Mouse (Mus musculus): Measurements from ENCODE around the gene Fars2. TPM values are rescaled to one million over a fixed set of nuclear protein-coding genes. Genes with fewer than 3 reads are reported as not detected.

The Fars2 gene
- polyA plus RNA-seq, 1 experiment from 2014 or later, result 26.5 TPM

DNA sequence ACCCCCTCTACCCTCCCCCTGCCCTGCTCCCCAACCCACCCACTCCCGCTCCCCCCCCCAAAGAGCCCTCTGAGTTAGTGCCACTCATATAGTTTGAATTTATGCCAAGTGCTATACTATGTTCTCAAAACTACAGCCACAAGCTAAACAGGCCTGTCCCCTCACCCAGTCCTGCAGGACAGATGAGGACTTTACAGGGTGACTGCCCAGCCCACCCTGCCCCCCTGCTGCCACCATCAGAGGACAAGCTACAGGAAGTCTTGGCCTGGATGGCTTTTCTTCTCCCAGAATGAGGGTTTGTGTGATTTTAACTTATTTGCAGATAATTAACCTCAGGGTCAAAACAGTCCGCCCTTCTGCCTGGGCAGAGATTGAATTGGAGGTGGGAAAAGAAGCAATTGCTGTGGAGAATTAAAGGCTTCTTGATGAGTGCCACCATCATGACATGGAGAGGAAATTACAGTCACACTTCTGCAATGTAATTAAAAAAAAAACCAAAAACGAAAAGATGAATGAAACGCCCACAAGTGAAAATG is 383.2 kb downstream of the Fars2 start:
- no peaks in the 10 kb centered on the region for H3K36me3 ChIP-seq (replicated peaks)
- no peaks in the 10 kb centered on the region for H3K27me3 ChIP-seq (ENCODE audit: poor library complexity, severe bottlenecking)
- H3K9me3 ChIP-seq, result no peaks in the 10 kb centered on the region
- 77% methylated on average over 4 of the region's 4 CpGs for WGBS
- no peak overlapping the region for H3K4me3 ChIP-seq
- no peak overlapping the region for H3K27ac ChIP-seq
- no peak for DNase-seq (ENCODE audit: extremely low spot score, low spot score)
- peaks cover 10% of the 10 kb centered on the region for H3K4me1 ChIP-seq

DNA sequence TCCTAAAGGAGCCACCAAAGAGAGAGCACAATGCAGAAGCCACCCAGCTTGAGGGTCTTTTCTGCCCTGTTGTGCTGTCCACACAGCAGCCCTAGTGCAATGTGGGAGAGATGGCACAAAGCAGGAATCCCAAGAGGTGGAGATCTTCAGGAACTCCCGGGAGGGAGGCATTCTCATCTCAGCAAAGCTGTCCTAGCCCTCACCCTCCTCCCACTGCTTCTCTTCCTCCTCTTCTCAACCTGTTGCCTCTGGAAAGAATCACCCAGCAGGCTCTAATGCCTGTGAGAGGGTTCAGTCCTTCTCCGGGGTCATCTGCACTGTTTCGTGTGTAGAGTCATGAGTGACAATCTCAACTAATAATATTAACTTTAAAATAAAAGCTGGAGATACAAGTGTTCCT is 386.3 kb downstream of the Fars2 start:
- Histone ChIP-seq H3K4me1 (peaks cover 10% of the 10 kb centered on the region), H3K27ac (no peak overlapping the region), H3K9me3 (no peaks in the 10 kb centered on the region), H3K27me3 (ENCODE audit: poor library complexity, severe bottlenecking) (no peaks in the 10 kb centered on the region), H3K36me3 (replicated peaks) (no peaks in the 10 kb centered on the region), H3K4me3 (no peak overlapping the region)
- DNase-seq (ENCODE audit: extremely low spot score, low spot score), result no peak
- 87% methylated on average over 3 of the region's 3 CpGs for WGBS

DNA sequence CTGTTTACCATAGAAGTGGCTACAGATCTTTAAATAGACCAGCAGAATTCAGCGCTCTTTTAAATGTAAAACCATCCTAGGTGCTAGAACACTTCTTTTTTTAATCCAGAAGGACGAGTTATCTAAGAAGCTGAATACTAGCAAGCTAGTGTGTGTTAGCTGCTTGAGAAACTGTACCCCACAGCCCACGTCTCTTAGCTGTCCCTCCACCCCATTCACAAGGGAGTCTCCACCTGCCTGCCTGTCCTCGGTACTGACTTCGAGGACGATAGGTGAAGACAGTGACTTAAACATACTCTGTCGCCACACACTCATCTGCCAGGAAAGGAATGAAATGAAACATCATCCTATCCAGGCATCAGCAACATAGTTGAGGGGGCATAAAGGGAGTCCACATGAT is 386.8 kb downstream of the Fars2 start:
- no peak for DNase-seq (ENCODE audit: extremely low spot score, low spot score)
- Histone ChIP-seq H3K4me1 (peaks cover 10% of the 10 kb centered on the region), H3K36me3 (replicated peaks) (no peaks in the 10 kb centered on the region), H3K9me3 (no peaks in the 10 kb centered on the region), H3K4me3 (no peak overlapping the region), H3K27me3 (ENCODE audit: poor library complexity, severe bottlenecking) (no peaks in the 10 kb centered on the region), H3K27ac (no peak overlapping the region)
- WGBS, result 91% methylated on average over 7 of the region's 7 CpGs

GRCm38 (mm10) chr13:36505730-36506129 is 388.5 kb downstream of the Fars2 start:
- Histone ChIP-seq H3K27me3 (ENCODE audit: poor library complexity, severe bottlenecking) (no peaks in the 10 kb centered on the region), H3K36me3 (replicated peaks) (no peaks in the 10 kb centered on the region), H3K27ac (no peak overlapping the region), H3K4me3 (no peak overlapping the region), H3K4me1 (peaks cover 4% of the 10 kb centered on the region), H3K9me3 (no peaks in the 10 kb centered on the region)
- DNase-seq (ENCODE audit: extremely low spot score, low spot score), result no peak
- 93% methylated on average over 6 of the region's 6 CpGs for WGBS

DNA sequence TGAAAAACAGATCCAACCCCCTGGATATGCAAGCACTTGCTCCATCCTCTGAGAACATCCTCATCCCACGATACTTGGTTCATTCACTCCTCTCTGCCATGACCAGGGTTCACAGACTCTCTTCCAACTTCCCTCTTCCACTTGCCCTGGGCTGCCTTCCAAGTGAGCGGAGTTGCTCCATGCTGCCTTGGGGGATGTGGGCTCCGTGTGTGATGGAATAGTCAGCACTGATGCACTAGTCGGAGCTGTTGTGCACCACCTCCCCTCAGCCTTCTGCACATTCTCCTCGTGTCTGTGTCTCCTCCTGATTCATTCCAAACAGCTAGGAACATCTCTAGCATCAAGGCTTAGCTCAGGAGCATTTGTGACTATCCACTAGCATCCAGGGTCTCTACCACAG is 389.1 kb downstream of the Fars2 start:
- 91% methylated on average over 5 of the region's 5 CpGs for WGBS

DNA sequence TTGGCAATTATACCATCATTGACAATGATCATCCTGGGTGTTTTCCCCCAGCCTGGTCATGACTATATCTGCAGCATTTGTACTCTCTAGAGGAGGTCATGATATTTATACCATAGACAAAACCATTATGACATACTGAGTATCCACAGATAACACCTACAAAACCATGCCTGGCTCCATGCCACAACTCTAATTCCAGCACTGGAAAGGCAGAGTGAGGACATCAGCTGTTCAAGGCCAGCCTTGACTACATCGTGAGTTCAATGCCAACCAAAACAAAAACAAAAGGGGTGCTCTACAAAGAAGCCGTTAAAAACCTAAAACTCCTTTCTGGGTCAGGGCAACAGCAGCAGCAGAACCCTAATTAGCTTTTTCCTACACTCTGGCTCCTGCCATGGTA is 392.9 kb downstream of the Fars2 start:
- Histone ChIP-seq H3K36me3 (replicated peaks) (no peaks in the 10 kb centered on the region), H3K4me3 (no peak overlapping the region), H3K9me3 (no peaks in the 10 kb centered on the region), H3K4me1 (no peaks in the 10 kb centered on the region), H3K27ac (no peak overlapping the region), H3K27me3 (ENCODE audit: poor library complexity, severe bottlenecking) (no peaks in the 10 kb centered on the region)
- 88% methylated on average over 2 of the region's 2 CpGs for WGBS
- no peak for DNase-seq (ENCODE audit: extremely low spot score, low spot score)

More for the DNA sequence above, 389.1 kb downstream of the Fars2 start:
- no peaks in the 10 kb centered on the region for H3K9me3 ChIP-seq
- no peaks in the 10 kb centered on the region for H3K4me1 ChIP-seq
- H3K36me3 ChIP-seq (replicated peaks), result no peaks in the 10 kb centered on the region
- DNase-seq (ENCODE audit: extremely low spot score, low spot score), result no peak
- H3K27me3 ChIP-seq (ENCODE audit: poor library complexity, severe bottlenecking), result no peaks in the 10 kb centered on the region
- H3K4me3 ChIP-seq, result no peak overlapping the region
- H3K27ac ChIP-seq, result no peak overlapping the region

- Histone ChIP-seq H3K4me1 (peaks cover 7% of the 10 kb centered on the region), H3K9me3 (no peaks in the 10 kb centered on the region), H3K36me3 (replicated peaks) (no peaks in the 10 kb centered on the region), H3K27ac (no peak overlapping the region), H3K27me3 (ENCODE audit: poor library complexity, severe bottlenecking) (no peaks in the 10 kb centered on the region), H3K4me3 (no peak overlapping the region)
- WGBS, result 89% methylated on average over 1 of the region's 1 CpGs
- DNase-seq (ENCODE audit: extremely low spot score, low spot score), result no peak
These were observed 395.9 kb downstream of the Fars2 start for GRCm38 (mm10) chr13:36513126-36513525.

GRCm38 (mm10) chr13:36518144-36518571 is 400.9 kb downstream of the Fars2 start:
- no peak overlapping the region for H3K27ac ChIP-seq
- no peaks in the 10 kb centered on the region for H3K36me3 ChIP-seq (replicated peaks)
- peaks cover 13% of the 10 kb centered on the region for H3K4me1 ChIP-seq
- no peaks in the 10 kb centered on the region for H3K27me3 ChIP-seq (ENCODE audit: poor library complexity, severe bottlenecking)
- 58% methylated on average over 9 of the region's 9 CpGs for WGBS
- H3K9me3 ChIP-seq, result no peaks in the 10 kb centered on the region
- H3K4me3 ChIP-seq, result no peak overlapping the region
- peak; percentile 23 for DNase-seq (ENCODE audit: extremely low spot score, low spot score)

- H3K27ac ChIP-seq, result no peak overlapping the region
- WGBS, result 92% methylated on average over 4 of the region's 4 CpGs
These were observed 410.5 kb downstream of the Fars2 start for GRCm38 (mm10) chr13:36527761-36528160.

DNA sequence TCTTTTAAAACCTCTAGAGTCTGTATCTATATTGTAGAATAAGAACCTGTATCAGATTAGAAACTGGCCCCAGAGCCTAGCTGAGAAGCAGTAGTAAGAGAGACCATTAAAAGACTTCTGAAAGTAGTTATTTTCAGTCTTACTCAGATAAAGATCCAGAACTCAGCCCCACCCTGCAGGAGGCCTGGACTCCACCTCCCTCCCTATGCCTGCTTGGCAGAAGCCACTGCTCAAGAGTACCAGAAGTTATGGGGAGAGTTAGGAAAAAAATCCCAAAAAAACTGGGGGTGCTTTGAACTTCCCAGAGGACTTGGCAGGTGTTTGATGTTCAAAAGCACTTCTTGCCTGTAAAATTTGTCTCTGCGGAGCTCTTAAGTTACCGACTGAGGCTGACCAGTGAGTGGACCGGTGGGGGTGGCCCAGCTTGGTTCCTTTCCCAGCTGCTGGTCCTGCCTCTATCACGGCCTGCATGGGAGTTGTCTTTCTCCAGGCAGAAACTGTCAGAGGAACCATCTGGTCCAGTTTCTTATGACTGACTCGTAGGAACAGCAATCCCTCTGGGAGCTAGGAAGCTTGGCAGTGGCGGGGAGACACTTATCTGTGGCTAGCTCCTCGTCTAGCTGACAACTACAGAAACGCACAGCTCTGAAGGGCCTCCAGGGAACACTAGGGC is 411.1 kb downstream of the Fars2 start:
- H3K4me3 ChIP-seq, result no peak overlapping the region
- 90% methylated on average over 8 of the region's 8 CpGs for WGBS
- peaks cover 7% of the 10 kb centered on the region for H3K4me1 ChIP-seq
- H3K36me3 ChIP-seq (replicated peaks), result no peaks in the 10 kb centered on the region
- H3K27me3 ChIP-seq (ENCODE audit: poor library complexity, severe bottlenecking), result no peaks in the 10 kb centered on the region
- no peak overlapping the region for H3K27ac ChIP-seq
- DNase-seq (ENCODE audit: extremely low spot score, low spot score), result no peak
- H3K9me3 ChIP-seq, result no peaks in the 10 kb centered on the region; the same call in 1 of the 2 replicates

More at GRCm38 (mm10) chr13:36527761-36528160, 410.5 kb downstream of the Fars2 start:
- no peaks in the 10 kb centered on the region for H3K27me3 ChIP-seq (ENCODE audit: poor library complexity, severe bottlenecking)
- no peaks in the 10 kb centered on the region for H3K36me3 ChIP-seq (replicated peaks)
- no peak for DNase-seq (ENCODE audit: extremely low spot score, low spot score)
- H3K9me3 ChIP-seq, result no peaks in the 10 kb centered on the region
- H3K4me1 ChIP-seq, result peaks cover 7% of the 10 kb centered on the region
- no peak overlapping the region for H3K4me3 ChIP-seq

GRCm38 (mm10) chr13:36529467-36530039 is 412.3 kb downstream of the Fars2 start:
- Histone ChIP-seq H3K9me3 (no peaks in the 10 kb centered on the region; the same call in 1 of the 2 replicates), H3K4me3 (no peak overlapping the region), H3K27ac (no peak overlapping the region), H3K36me3 (replicated peaks) (no peaks in the 10 kb centered on the region), H3K27me3 (ENCODE audit: poor library complexity, severe bottlenecking) (no peaks in the 10 kb centered on the region), H3K4me1 (peaks cover 13% of the 10 kb centered on the region)
- no peak for DNase-seq (ENCODE audit: extremely low spot score, low spot score)
- 89% methylated on average over 5 of the region's 5 CpGs for WGBS

GRCm38 (mm10) chr13:36530852-36531251 is 413.6 kb downstream of the Fars2 start:
- WGBS, result 92% methylated on average over 1 of the region's 1 CpGs
- Histone ChIP-seq H3K9me3 (no peaks in the 10 kb centered on the region; the same call in 1 of the 2 replicates), H3K27me3 (ENCODE audit: poor library complexity, severe bottlenecking) (no peaks in the 10 kb centered on the region), H3K4me3 (no peak overlapping the region), H3K36me3 (replicated peaks) (no peaks in the 10 kb centered on the region), H3K27ac (0 out of 2 replicates have a peak overlapping the region, but pooled peaks have one; percentile 6), H3K4me1 (peaks cover 13% of the 10 kb centered on the region)
- DNase-seq (ENCODE audit: extremely low spot score, low spot score), result no peak

- no peaks in the 10 kb centered on the region; the same call in 1 of the 2 replicates for H3K9me3 ChIP-seq
- H3K4me3 ChIP-seq, result no peak overlapping the region
- 85% methylated on average over 3 of the region's 3 CpGs for whole genome bisulfite sequencing
- no peak for DNase-seq (ENCODE audit: extremely low spot score, low spot score)
- H3K36me3 ChIP-seq (replicated peaks), result no peaks in the 10 kb centered on the region
- H3K4me1 ChIP-seq, result peaks cover 13% of the 10 kb centered on the region
- no peaks in the 10 kb centered on the region for H3K27me3 ChIP-seq (ENCODE audit: poor library complexity, severe bottlenecking)
- no peak overlapping the region for H3K27ac ChIP-seq
These were observed 414.7 kb downstream of the Fars2 start for GRCm38 (mm10) chr13:36531893-36532292.
